Mouse (Mus musculus) cortical plate, adult 2 months (tissue): Measurements from ENCODE around the gene Tac2.

Experiments used
- CTCF ChIP-seq: fragments of 200-500 bp; IDR thresholded peaks from 2 replicates; pipeline ENCODE4 v1.5.1; 2011; ENCODE audit warnings: mild to moderate bottlenecking, control low read depth, low read length; ENCODE audit not compliant: insufficient read depth; ENCODE audit errors: extremely low read depth
- POLR2A ChIP-seq: fragments of 200-500 bp; IDR thresholded peaks from 2 replicates; pipeline ENCODE4 v1.6.1; 2011; ENCODE audit warnings: mild to moderate bottlenecking, low read length, control low read depth; ENCODE audit not compliant: insufficient read depth; ENCODE audit errors: extremely low read depth

- TF ChIP-seq POLR2A (no peak), CTCF (no peak)
Observed at GRCm38 (mm10) chr10:127707721-127708120, 16.6 kb upstream of the Tac2 start.
